Mouse (Mus musculus) CH12.LX (cell line): ENCODE measurements around the gene Bean1.

Experiments used
- CTCF ChIP-seq, 2 experiments: IDR thresholded peaks in 1 of 2; conservative IDR thresholded peaks in 1 of 2; 2 replicates each; pipeline ENCODE4 v1.5.1; 2011 to 2012; ENCODE audit warnings: low read depth in 2 of 2, low read length in 2 of 2, improper control_type of control experiment in 1 of 2, inconsistent platforms in 1 of 2, mild to moderate bottlenecking in 1 of 2, moderate library complexity in 1 of 2
- ELF1 ChIP-seq: IDR thresholded peaks from 2 replicates; pipeline ENCODE4 v1.6.1; 2014; ENCODE audit warnings: low read depth, mild to moderate bottlenecking, inconsistent platforms, low read length, improper control_type of control experiment
- EP300 ChIP-seq: IDR thresholded peaks from 2 replicates; pipeline ENCODE4 v1.6.1; 2011; ENCODE audit warnings: low read length, improper control_type of control experiment
- GABPA ChIP-seq: IDR thresholded peaks from 2 replicates; pipeline ENCODE4 v1.6.1; 2012; ENCODE audit warnings: low read depth, low read length, improper control_type of control experiment, inconsistent platforms; ENCODE audit not compliant: insufficient replicate concordance
- KAT2A ChIP-seq: IDR thresholded peaks from 2 replicates; pipeline ENCODE4 v1.6.1; 2012; ENCODE audit warnings: low read length, improper control_type of control experiment, inconsistent platforms; ENCODE audit not compliant: insufficient replicate concordance
- MAZ ChIP-seq: IDR thresholded peaks from 2 replicates; pipeline ENCODE4 v1.6.1; 2012; ENCODE audit warnings: low read depth, mild to moderate bottlenecking, inconsistent platforms, low read length, improper control_type of control experiment, moderate library complexity
- MXI1 ChIP-seq: IDR thresholded peaks from 2 replicates; pipeline ENCODE4 v1.6.1; 2011; ENCODE audit warnings: mild to moderate bottlenecking, low read depth, low read length, improper control_type of control experiment
- MYC ChIP-seq: IDR thresholded peaks from 2 replicates; pipeline ENCODE4 v1.6.1; 2011; ENCODE audit warnings: low read depth, mild to moderate bottlenecking, improper control_type of control experiment, low read length
- POLR2A ChIP-seq: IDR thresholded peaks from 2 replicates; pipeline ENCODE4 v1.6.1; 2011; ENCODE audit warnings: low read depth, mild to moderate bottlenecking, improper control_type of control experiment, low read length
- POLR2AphosphoS2 ChIP-seq: IDR thresholded peaks from 2 replicates; pipeline ENCODE4 v1.6.1; 2011; ENCODE audit warnings: low read depth, low read length, improper control_type of control experiment
- RAD21 ChIP-seq: IDR thresholded peaks from 2 replicates; pipeline ENCODE4 v1.6.1; 2011; ENCODE audit warnings: low read depth, mild to moderate bottlenecking, low read length, improper control_type of control experiment, moderate library complexity
- SIN3A ChIP-seq: IDR thresholded peaks from 2 replicates; pipeline ENCODE4 v1.6.1; 2012; ENCODE audit warnings: low read length, improper control_type of control experiment, inconsistent platforms
- USF1 ChIP-seq: IDR thresholded peaks from 2 replicates; pipeline ENCODE4 v1.6.1; 2014; ENCODE audit warnings: low read depth, mild to moderate bottlenecking, inconsistent platforms, low read length, improper control_type of control experiment
- USF2 ChIP-seq: conservative IDR thresholded peaks from 2 replicates; pipeline ENCODE4 v1.6.1; 2011; ENCODE audit warnings: low read depth, low read length, improper control_type of control experiment

DNA sequence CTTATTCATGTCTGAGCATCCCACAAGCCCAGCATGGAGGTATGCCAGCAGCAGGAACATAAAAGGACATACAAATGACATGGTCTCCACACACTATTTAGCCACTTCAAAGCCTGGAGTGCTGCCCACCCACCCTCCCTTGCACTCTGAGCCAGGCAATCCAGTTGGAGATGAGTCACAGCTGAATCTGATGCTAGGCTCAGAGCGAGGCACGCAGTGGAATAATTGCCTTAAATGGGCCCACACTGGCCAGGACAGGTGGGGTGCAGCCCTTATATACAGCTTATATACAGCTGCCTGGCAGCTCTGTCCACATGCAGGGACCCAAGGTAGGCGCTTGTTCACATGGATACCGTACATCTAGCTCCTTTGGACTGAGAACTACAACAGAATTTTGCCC is 6.8 kb downstream of the Bean1 start:
- TF ChIP-seq CTCF (conservative IDR thresholded peaks at IDR 0.05 in 1 of 2, IDR thresholded peaks at IDR 0.05 in 1 of 2; ENCODE audit: low read depth in 2 of 2, low read length in 2 of 2) (no peak), MXI1 (no peak), POLR2A (no peak), USF2 (no peak), MYC (no peak), EP300 (no peak), RAD21 (no peak), USF1 (no peak), MAZ (no peak), GABPA (no peak), POLR2AphosphoS2 (no peak), KAT2A (no peak), ELF1 (no peak), SIN3A (no peak)
